Mouse (Mus musculus): Measurements from ENCODE around the gene Sema3f. TPM values are rescaled to one million over a fixed set of nuclear protein-coding genes. Genes with fewer than 3 reads are reported as not detected.

Gene Sema3f
- polyA plus RNA-seq, 1 experiment = 176 TPM

- TF ChIP-seq CTCF (IDR thresholded peaks at IDR 0.05; ENCODE audit: borderline replicate concordance, extremely low read depth, insufficient read depth, insufficient read length) = no peak
- DNase-seq (ENCODE audit: low read depth) = no peak
Observed at GRCm38 (mm10) chr9:107641666-107642065, 68.6 kb downstream of the Sema3f start.

- no peak for DNase-seq (ENCODE audit: low read depth)
- no peak for TF ChIP-seq CTCF (IDR thresholded peaks at IDR 0.05; ENCODE audit: borderline replicate concordance, extremely low read depth, insufficient read depth, insufficient read length)
- TF ChIP-seq POLR2A (IDR thresholded peaks at IDR 0.05; ENCODE audit: borderline replicate concordance, extremely low read depth, insufficient read depth, insufficient read length, poor library complexity, severe bottlenecking) = no peak
Observed at GRCm38 (mm10) chr9:107640257-107640772, 70.0 kb downstream of the Sema3f start.

- TF ChIP-seq POLR2A (IDR thresholded peaks at IDR 0.05; ENCODE audit: borderline replicate concordance, extremely low read depth, insufficient read depth, insufficient read length, poor library complexity, severe bottlenecking) (no peak), CTCF (IDR thresholded peaks at IDR 0.05; ENCODE audit: borderline replicate concordance, extremely low read depth, insufficient read depth, insufficient read length) (no peak)
- DNase-seq (ENCODE audit: low read depth) = peak; percentile 94
Observed at GRCm38 (mm10) chr9:107637070-107637469, 73.2 kb downstream of the Sema3f start.

GRCm38 (mm10) chr9:107635279-107636028 is 74.8 kb downstream of the Sema3f start, which contains the start of gene Gnai2:
Gene Gnai2 (minus strand): TSS chr9:107635367.
- no peak for TF ChIP-seq CTCF (IDR thresholded peaks at IDR 0.05; ENCODE audit: borderline replicate concordance, extremely low read depth, insufficient read depth, insufficient read length)
- TF ChIP-seq POLR2A (IDR thresholded peaks at IDR 0.05; ENCODE audit: borderline replicate concordance, extremely low read depth, insufficient read depth, insufficient read length, poor library complexity, severe bottlenecking) = peak; percentile 90
- DNase-seq (ENCODE audit: low read depth) = peak; percentile 98

- no peak for DNase-seq (ENCODE audit: low read depth)
- TF ChIP-seq POLR2A (IDR thresholded peaks at IDR 0.05; ENCODE audit: borderline replicate concordance, extremely low read depth, insufficient read depth, insufficient read length, poor library complexity, severe bottlenecking) = no peak
- no peak for TF ChIP-seq CTCF (IDR thresholded peaks at IDR 0.05; ENCODE audit: borderline replicate concordance, extremely low read depth, insufficient read depth, insufficient read length)
Observed at GRCm38 (mm10) chr9:107634406-107635278, 75.6 kb downstream of the Sema3f start.

- peak; percentile 61 for DNase-seq (ENCODE audit: low read depth)
- TF ChIP-seq CTCF (IDR thresholded peaks at IDR 0.05; ENCODE audit: borderline replicate concordance, extremely low read depth, insufficient read depth, insufficient read length) = no peak
- TF ChIP-seq POLR2A (IDR thresholded peaks at IDR 0.05; ENCODE audit: borderline replicate concordance, extremely low read depth, insufficient read depth, insufficient read length, poor library complexity, severe bottlenecking) = no peak
Observed at GRCm38 (mm10) chr9:107633661-107634405, 76.4 kb downstream of the Sema3f start.

- no peak for TF ChIP-seq CTCF (IDR thresholded peaks at IDR 0.05; ENCODE audit: borderline replicate concordance, extremely low read depth, insufficient read depth, insufficient read length)
- no peak for TF ChIP-seq POLR2A (IDR thresholded peaks at IDR 0.05; ENCODE audit: borderline replicate concordance, extremely low read depth, insufficient read depth, insufficient read length, poor library complexity, severe bottlenecking)
- DNase-seq (ENCODE audit: low read depth) = peak; percentile 85
Observed at GRCm38 (mm10) chr9:107633091-107633660, 77.1 kb downstream of the Sema3f start.

- no peak for TF ChIP-seq CTCF (IDR thresholded peaks at IDR 0.05; ENCODE audit: borderline replicate concordance, extremely low read depth, insufficient read depth, insufficient read length)
- no peak for TF ChIP-seq POLR2A (IDR thresholded peaks at IDR 0.05; ENCODE audit: borderline replicate concordance, extremely low read depth, insufficient read depth, insufficient read length, poor library complexity, severe bottlenecking)
- peak; percentile 83 for DNase-seq (ENCODE audit: low read depth)
Observed at GRCm38 (mm10) chr9:107632478-107632877, 77.8 kb downstream of the Sema3f start.

GRCm38 (mm10) chr9:107631861-107632260 is 78.4 kb downstream of the Sema3f start:
- DNase-seq (ENCODE audit: low read depth) = no peak
- TF ChIP-seq POLR2A (IDR thresholded peaks at IDR 0.05; ENCODE audit: borderline replicate concordance, extremely low read depth, insufficient read depth, insufficient read length, poor library complexity, severe bottlenecking) (no peak), CTCF (IDR thresholded peaks at IDR 0.05; ENCODE audit: borderline replicate concordance, extremely low read depth, insufficient read depth, insufficient read length) (no peak)

Other genes starting within 250 kb of the Sema3f start
- 37.3 and 42.1 TPM in 2 replicates for gene Tmem115, start 176.5 kb downstream of the Sema3f start, polyA plus RNA-seq (2012; rRNA removed)
- 34.3 and 45.7 TPM in 2 replicates for gene Cyb561d2, start 168.3 kb downstream of the Sema3f start, polyA plus RNA-seq (2012; rRNA removed)
- gene Nprl2, start 168.2 kb downstream of the Sema3f start, polyA plus RNA-seq (2012; rRNA removed) = 74.5 and 109 TPM in 2 replicates
- 7.4 and 8.4 TPM in 2 replicates for gene Zmynd10, start 163.2 kb downstream of the Sema3f start, polyA plus RNA-seq (2012; rRNA removed)
- 31.5 and 34.2 TPM in 2 replicates for gene Rassf1, start 158.9 kb downstream of the Sema3f start, polyA plus RNA-seq (2012; rRNA removed)
- gene Tusc2, start 147.2 kb downstream of the Sema3f start, polyA plus RNA-seq (2012; rRNA removed) = 97.6 and 109 TPM in 2 replicates
- 50.6 and 55.4 TPM in 2 replicates for gene Hyal2, start 142.5 kb downstream of the Sema3f start, polyA plus RNA-seq (2012; rRNA removed)
- gene Hyal1, start 133.5 kb downstream of the Sema3f start, polyA plus RNA-seq (2012; rRNA removed) = 3.3 and 5.6 TPM in 2 replicates
- gene Naa80, start 131.6 kb downstream of the Sema3f start, polyA plus RNA-seq (2012; rRNA removed) = 28.8 and 32.4 TPM in 2 replicates
- 1.2 and 1.6 TPM in 2 replicates for gene Hyal3, start 129.7 kb downstream of the Sema3f start, polyA plus RNA-seq (2012; rRNA removed)
- gene Ifrd2, start 122.8 kb downstream of the Sema3f start, polyA plus RNA-seq (2012; rRNA removed) = 21.4 and 29.6 TPM in 2 replicates
- 3.9 and 6.7 TPM in 2 replicates for gene Sema3b, start 101.2 kb downstream of the Sema3f start, polyA plus RNA-seq (2012; rRNA removed)
- gene Gnai2, start 75.1 kb downstream of the Sema3f start, polyA plus RNA-seq (2012; rRNA removed) = 488 and 561 TPM in 2 replicates
- gene Slc38a3, start 40.9 kb downstream of the Sema3f start, polyA plus RNA-seq (2012; rRNA removed) = 79.7 and 82.3 TPM in 2 replicates
- gene Gnat1, start 30.8 kb downstream of the Sema3f start, polyA plus RNA-seq (2012; rRNA removed) = 0.39 and 0.48 TPM in 2 replicates
- gene Rbm5, start 60.5 kb upstream of the Sema3f start, polyA plus RNA-seq (2012; rRNA removed) = 183 and 228 TPM in 2 replicates
- gene Rbm6, start 162.8 kb upstream of the Sema3f start, polyA plus RNA-seq (2012; rRNA removed) = 82.3 and 90.4 TPM in 2 replicates
- gene Mon1a, start 177.7 kb upstream of the Sema3f start, polyA plus RNA-seq (2012; rRNA removed) = 31.5 and 37.2 TPM in 2 replicates
- gene Mst1r, start 196.4 kb upstream of the Sema3f start, polyA plus RNA-seq (2012; rRNA removed) = 4.2 and 6.5 TPM in 2 replicates
- not detected in 2 replicates for gene Actl11, start 218.0 kb upstream of the Sema3f start, polyA plus RNA-seq (2012; rRNA removed)
- gene Camkv, start 225.2 kb upstream of the Sema3f start, polyA plus RNA-seq (2012; rRNA removed) = 40.3 and 70.1 TPM in 2 replicates
- gene Traip, start 239.7 kb upstream of the Sema3f start, polyA plus RNA-seq (2012; rRNA removed) = 6.9 and 7.8 TPM in 2 replicates

Measured in brain, embryonic 14.5 days (tissue).